Mouse (Mus musculus) layer of hippocampus, adult 2 months (tissue): ENCODE data around the gene Smtn. TPM values are rescaled to one million over a fixed set of nuclear protein-coding genes. Genes with fewer than 3 reads are reported as not detected.

Experiments
- DNase-seq, 2 experiments: peaks; one replicate each; pipeline ENCODE4 v3.0.0; 2022; ENCODE audit warnings: low spot score in 2 of 2
- H3K27ac ChIP-seq: fragments of 200-600 bp; 2 replicates; pipeline ENCODE4 v1.8.1; 2022
- H3K4me3 ChIP-seq: fragments of 200-600 bp; 2 replicates; pipeline ENCODE4 v1.8.1; 2022; ENCODE audit warnings: mild to moderate bottlenecking
- CTCF ChIP-seq: fragments of 200-600 bp; conservative IDR thresholded peaks from 2 replicates; pipeline ENCODE4 v1.8.1; 2022; ENCODE audit warnings: antibody characterized with exemption, mild to moderate bottlenecking, moderate library complexity
- total RNA-seq, 2 experiments: library from RNA; stranded (reverse); gene quantifications; 2 replicates each; pipeline ENCODE4 v1.2.3; 2021

Smtn gene
- total RNA-seq, 2 experiments from 2014 or later, result 7.4 to 10.3 TPM

DNA sequence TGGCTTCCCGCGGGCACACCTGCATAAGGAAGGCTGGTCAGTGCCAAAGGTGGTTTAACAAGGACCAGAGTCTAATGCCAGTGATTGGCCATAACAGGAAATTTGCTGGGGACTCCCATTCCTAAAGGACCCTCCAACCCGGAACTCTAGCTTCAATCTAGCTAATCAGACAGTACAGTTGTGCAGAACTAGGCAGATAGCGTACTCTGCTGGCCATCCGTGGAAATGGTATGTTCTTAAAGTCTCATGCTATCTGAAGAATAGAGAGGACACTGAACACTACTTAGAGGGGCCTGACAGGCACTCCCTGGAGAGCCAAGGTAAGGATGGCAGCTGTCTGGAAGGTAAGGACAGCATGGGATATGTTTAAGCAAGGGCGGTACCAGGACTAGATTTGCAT lies 8.8 kb downstream of the Smtn start:
- peak in 1 of 2 experiments; percentile 59 for DNase-seq
- peak; percentile 79 for TF ChIP-seq CTCF
- no peak overlapping the region for H3K27ac ChIP-seq
- no peak overlapping the region for H3K4me3 ChIP-seq

DNA sequence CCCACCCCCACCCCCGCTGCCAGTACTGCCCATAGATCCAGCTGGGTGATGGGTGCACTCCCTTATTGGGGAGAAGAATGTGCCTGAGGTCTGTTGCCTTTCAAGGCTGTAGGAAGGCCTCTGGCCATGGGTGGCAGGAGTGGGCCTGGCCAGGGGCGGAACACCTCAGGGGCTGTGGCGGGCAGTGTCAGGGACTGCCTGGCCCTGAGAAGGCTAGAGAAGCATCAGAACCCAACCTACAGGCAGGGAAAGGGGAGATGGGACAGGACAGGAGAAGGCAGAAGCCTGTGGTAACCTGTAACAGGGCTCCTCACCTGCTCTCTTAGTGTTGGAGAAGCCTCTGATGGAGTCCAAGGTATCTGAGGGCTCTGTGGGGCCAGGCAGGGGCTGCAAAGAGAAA lies 9.7 kb downstream of the Smtn start:
- no peak for DNase-seq
- no peak for TF ChIP-seq CTCF
- H3K27ac ChIP-seq, result no peak overlapping the region
- no peak overlapping the region for H3K4me3 ChIP-seq

DNA sequence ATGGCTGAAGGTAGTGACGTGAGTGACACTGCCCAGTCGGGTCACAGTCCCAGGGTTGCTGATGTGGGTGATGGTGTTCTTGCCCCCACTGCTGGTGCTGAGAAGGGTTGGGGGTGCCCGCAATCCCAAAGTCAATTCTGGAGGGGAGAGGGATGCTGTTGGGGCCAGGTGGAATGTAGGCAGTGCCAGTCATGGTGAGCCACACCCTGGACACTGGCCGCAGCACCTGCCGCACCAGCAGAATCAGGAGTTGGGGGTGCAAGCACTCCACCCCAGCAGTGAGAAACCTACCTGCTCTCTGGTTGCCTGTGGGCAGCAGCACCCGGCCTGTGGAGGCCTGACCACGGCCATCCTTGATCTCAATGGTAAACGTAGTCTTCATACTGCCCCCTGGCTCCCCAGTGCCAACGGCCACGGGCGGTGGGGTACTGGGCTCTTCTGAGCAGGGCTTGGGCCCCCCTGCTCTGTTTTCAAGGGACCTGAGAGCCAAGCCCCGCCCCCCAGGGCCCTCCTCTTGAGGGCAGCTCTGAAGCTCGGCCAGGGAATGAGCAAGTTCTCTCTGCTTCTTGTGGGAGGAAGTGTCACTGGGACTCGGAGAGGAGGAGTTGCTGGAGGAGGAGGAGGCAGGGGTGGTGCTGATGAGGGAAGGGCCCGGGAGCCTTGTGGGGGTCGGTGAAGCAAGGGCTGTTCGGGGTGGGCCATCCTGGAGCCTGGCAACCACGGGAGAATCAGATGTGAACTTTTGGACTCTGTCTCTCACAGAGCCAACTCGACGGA lies 10.7 kb downstream of the Smtn start:
- no peak for TF ChIP-seq CTCF
- H3K27ac ChIP-seq, result no peak overlapping the region
- DNase-seq, result no peak
- H3K4me3 ChIP-seq, result no peak overlapping the region

DNA sequence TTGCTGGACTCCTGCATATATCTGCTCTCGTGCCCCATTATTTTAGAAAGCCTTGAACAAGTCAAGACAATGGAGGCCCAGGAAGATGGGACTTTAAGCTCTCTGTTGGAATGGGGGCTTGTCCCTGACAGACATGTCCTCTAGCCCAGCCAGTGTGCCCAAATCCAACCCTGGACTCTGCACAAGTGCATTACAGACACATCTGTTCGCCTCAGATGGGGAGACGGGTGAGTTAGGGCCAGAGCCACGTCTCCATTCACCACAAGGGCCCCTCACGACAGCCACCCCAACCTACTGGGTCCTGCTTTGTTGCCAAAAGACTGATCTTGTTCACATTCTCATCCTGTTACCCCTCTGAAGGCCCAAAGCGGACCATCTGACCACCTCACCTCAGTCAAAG lies 12.2 kb downstream of the Smtn start:
- TF ChIP-seq CTCF, result no peak
- no peak overlapping the region for H3K4me3 ChIP-seq
- DNase-seq, result no peak
- no peak overlapping the region for H3K27ac ChIP-seq

DNA sequence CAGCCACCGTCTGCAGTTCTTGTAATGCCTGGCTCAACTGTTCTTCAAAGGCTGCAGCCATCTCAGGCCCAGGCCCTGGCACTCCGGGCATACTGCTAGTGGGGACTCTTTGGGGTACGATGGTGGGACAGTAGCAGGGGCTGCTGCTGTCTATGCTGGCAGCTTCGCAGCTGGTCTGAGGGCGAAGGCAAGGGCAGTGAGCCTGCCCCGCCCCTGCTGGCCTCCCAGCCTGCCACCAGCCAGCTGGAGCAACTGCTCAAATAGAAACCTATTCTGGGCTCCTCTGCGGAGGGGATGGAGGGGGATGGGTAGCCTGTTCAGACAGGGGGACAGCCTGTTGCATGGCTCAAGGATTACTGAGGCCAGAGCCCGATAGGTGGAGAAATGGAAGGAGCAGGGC lies 12.6 kb downstream of the Smtn start:
- no peak for TF ChIP-seq CTCF
- no peak overlapping the region for H3K27ac ChIP-seq
- H3K4me3 ChIP-seq, result no peak overlapping the region
- no peak for DNase-seq

DNA sequence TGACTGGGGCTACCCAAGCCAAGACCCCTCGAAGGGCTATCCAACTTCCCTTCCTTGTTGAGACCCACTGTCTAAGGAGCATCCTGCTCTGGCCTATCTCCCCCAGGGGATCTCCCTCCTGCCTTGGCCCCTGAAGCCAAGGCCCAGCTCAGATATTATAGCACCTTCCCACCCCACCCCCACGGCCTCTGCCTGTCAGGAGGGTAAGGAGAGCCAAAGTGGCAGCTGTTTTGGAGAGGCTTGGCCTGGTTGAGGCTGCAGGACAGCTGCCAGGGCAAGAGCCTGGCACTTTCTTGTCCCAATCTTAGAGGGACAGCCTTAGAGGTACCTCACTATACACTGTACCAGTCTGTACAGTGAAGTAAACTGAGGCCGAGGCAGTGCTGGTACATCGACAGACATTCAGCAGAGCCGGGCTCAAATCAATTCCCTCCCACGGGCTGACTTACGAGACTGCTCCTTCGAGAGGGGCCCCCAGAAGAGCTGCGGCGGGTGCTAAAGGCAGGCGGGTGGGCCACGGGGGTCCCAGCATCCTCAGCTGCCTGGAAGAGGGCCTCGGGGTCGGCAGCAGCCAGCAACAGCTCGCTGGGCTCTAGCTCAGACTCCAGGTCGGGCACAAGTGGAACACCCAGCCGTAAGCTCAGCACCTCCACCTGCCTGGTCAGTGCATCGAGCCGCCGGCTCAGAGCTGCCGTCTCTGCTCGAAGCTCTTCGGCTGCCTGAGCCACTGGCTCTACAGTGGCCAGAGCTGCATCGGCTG lies 13.3 kb downstream of the Smtn start:
- no peak for DNase-seq
- peak overlapping the region; percentile 28; the same call in 1 of the 2 replicates for H3K27ac ChIP-seq
- no peak overlapping the region for H3K4me3 ChIP-seq
- TF ChIP-seq CTCF, result no peak

DNA sequence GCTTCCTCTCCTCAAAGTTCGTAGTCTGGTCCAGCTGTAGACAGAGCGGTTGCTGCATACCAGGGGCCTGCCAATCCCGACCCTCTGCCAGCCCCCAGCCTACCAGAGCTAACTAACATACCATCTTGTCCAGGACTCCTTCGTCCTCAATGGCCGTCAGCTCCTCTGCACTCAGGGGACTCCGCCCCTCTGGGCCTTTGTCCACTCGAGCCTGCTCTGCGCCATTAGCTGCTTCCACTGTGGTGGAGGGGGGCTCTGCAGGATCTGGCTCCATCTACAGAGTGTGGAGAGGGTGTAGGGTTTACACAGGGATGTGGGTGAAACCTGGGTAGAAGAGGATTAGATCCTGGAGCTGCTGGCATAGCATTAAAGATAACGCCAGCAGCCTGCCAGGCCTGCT lies 14.2 kb downstream of the Smtn start:
- DNase-seq, result no peak
- Histone ChIP-seq H3K27ac (peak overlapping the region; percentile 28; the same call in 1 of the 2 replicates), H3K4me3 (no peak overlapping the region)
- no peak for TF ChIP-seq CTCF

DNA sequence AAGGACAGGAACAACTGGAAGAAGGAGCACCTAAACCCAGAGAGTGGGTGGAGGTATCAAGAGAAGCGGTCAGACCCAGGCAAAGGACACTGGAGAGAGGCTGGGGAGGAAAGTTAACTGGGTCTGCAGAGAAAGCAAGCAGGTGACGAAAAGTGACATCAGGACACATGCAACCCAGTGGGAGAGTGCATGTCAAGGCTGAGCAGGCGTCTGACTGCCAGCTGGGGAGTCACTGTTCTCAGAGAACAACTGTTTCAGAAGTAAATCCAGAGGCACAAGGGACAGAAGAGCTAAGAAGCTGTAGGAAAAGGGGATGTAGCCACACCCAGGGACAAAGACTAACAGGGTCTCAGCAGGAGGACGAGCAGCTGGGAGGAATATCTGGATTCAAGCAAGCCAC lies 14.9 kb downstream of the Smtn start:
- DNase-seq, result no peak
- no peak overlapping the region for H3K27ac ChIP-seq
- H3K4me3 ChIP-seq, result no peak overlapping the region
- TF ChIP-seq CTCF, result no peak

DNA sequence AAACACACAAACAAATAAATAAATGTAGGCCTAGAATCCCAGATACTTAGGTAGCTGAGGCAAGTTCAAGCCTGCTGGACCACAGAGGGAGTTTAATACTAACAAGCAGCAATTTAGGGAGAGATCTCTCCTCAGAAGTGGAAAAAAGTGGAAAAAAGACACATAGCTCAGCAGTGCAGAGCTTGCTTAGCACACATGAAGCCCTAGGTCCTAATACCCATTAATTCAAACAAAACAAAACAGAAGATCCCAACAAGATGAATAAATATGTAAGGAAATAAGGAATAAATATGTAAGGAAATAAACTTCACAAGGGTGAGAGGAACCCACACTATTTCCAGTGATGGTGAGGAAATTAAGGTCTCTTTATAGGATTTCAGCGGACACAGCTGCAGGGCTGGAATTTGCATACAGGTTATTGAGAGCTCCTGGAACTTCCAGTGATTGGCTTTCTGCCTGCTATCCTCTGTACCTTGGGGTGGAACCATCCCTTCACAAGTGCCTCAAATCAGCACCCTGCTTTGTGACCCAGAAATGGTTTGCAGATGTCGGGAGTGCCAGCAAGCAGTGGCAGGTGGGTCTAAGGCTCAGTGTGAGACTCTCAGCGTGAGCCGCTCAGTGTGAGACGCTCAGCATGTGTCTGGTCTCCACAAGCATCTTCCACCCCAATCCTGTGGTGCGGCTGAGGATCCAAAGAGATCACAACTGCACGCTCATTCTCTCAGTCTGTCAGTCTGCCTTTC lies 16.4 kb downstream of the Smtn start:
- Histone ChIP-seq H3K27ac (no peak overlapping the region), H3K4me3 (no peak overlapping the region)
- no peak for TF ChIP-seq CTCF
- no peak for DNase-seq

DNA sequence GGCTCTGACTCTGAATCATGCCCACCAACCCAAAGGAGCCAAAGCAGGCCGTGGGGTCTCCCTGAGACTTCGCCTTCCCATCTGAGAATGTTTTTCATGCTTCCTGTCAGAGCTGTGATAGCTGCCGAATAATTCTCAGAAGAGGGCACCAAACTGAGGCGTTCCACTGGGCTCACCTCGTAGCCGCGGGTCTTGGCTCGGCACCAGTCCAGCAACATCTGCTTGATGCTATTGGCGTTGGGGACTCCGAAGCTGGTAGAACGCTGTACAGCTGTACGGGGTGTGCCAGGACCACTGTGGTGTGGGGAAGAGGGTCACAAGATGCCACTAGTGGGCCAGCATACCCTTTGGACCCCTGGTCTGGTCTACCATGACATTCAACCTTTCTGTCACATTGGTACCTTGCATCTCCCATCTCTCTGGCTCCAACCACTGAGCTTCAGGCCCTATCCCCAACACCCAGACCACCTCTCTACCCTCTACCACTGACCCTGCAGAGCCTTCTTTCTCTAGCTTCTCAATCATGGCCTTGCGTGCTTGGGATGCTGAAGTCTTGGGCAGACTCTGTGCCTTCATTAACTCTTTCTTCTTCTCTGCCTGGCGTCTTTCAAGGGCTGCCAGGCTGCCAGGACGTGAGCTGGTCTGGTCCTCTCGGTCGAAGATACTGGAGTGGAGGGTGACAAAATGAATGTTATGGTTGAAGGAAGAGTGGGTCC lies 18.0 kb downstream of the Smtn start:
- no peak overlapping the region for H3K27ac ChIP-seq
- no peak for DNase-seq
- no peak for TF ChIP-seq CTCF
- H3K4me3 ChIP-seq, result no peak overlapping the region

DNA sequence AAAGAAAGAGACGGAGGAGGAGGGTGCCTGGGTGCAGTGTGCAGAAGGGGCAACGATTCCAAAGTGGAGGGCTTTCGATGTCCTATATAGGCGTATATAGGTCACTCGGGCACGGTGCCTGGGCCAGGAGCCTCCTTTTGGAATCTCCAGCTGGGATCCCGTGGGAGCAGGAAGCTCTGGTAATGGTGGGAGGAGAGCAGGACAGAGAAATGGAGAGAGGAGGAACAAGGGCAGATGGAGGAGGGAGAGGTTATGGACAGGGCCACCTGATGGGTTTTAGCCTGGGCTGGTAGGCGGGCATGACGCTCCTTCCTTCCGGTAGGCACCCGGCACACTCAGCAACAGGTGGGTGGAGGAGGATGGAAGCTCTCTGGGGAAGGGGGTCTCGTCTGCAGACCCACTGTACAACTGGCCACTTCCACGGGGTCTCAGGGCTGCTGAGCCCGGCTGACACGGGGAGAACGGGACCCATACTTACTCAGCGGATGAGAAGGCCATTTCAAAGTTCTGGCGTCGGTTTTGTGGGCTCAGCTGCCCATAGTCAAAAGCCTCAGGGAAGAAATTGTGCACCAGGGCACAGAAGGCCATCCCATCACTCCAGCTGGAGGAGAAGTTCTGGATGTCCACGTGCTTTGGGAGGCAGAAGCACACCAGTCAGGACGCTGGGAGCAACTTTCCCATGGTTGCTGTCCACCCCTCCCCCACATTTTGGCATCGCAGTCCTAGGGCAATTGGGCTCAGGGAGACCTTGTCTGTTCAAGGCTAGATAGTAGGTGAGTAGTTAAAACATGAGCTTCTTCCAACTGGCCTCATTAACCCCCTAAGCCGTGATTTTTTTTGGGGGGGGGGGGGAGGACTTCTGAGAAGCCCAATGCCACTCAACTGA lies 18.8 kb downstream of the Smtn start:
- Histone ChIP-seq H3K4me3 (no peak overlapping the region), H3K27ac (no peak overlapping the region)
- no peak for TF ChIP-seq CTCF
- DNase-seq, result no peak

DNA sequence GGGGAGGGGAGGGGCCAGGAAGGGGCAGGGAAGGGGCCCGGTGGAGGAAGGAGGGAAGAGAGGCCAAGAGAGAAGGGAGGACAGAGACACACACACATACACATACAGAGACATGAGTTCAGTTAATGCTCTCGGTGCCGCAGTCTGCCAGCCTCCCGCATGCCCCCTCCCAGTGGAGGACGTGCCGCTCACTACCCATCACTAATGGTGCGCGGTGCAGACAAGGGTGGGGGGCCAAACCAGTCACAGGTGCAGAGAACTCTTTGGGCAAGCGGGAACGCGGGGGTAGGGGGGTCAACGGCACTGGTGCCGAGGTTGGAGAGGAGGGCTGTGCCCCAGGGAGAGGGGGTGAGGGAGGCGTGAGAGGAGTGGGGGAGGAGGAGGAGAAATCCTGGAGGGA lies 19.5 kb downstream of the Smtn start:
- TF ChIP-seq CTCF, result no peak
- DNase-seq, result no peak
- Histone ChIP-seq H3K4me3 (no peak overlapping the region), H3K27ac (no peak overlapping the region)
